Mouse (Mus musculus): ENCODE measurements around the gene Gmps. TPM values are rescaled to one million over a fixed set of nuclear protein-coding genes. Genes with fewer than 3 reads are reported as not detected.

The Gmps gene
- polyA plus RNA-seq, 1 experiment = 4.8 TPM

Other genes with a start within 250 kb of the Gmps start
- 4.4 and 5.7 TPM in 2 replicates for gene Plch1, start 76.6 kb upstream of the Gmps start, polyA plus RNA-seq (2012; rRNA removed)
- 2.4 and 3.9 TPM in 2 replicates for gene E130311K13Rik, start 46.6 kb upstream of the Gmps start, polyA plus RNA-seq (2012; rRNA removed)
- gene Slc33a1, start 11.3 kb upstream of the Gmps start, polyA plus RNA-seq (2012; rRNA removed) = 29.1 and 36.3 TPM in 2 replicates
- 0.04 and 0.09 TPM in 2 replicates for gene Vmn2r1, start 105.4 kb downstream of the Gmps start, polyA plus RNA-seq (2012; rRNA removed)
- not detected in 2 replicates for gene Vmn2r2, start 165.8 kb downstream of the Gmps start, polyA plus RNA-seq (2012; rRNA removed)

Data from gonadal fat pad, adult 2 months (tissue).